Mouse (Mus musculus) heart, embryonic 15.5 days (tissue): ENCODE data around the gene St3gal3. TPM values are rescaled to one million over a fixed set of nuclear protein-coding genes. Genes with fewer than 3 reads are reported as not detected.

Experiments used
- ATAC-seq: fragments of 200-750 bp; cut with Nextera tagmentation; replicated peaks from 2 replicates; pipeline ENCODE4 v1.8.0; 2017; ENCODE audit warnings: low read depth, moderate TSS enrichment; ENCODE audit not compliant: insufficient number of reproducible peaks, insufficient read depth, low FRiP score
- H3K27ac ChIP-seq: fragments of 300-500 bp; sonication (generic); 2 replicates; pipeline ENCODE4 v1.5.1; 2015; ENCODE audit warnings: mild to moderate bottlenecking, inconsistent platforms
- H3K27me3 ChIP-seq: fragments of 300-500 bp; sonication (generic); 2 replicates; pipeline ENCODE4 v1.6.1; 2015; ENCODE audit warnings: inconsistent platforms
- H3K36me3 ChIP-seq: fragments of 300-500 bp; sonication (generic); 2 replicates; pipeline ENCODE4 v1.6.1; 2015; ENCODE audit warnings: mild to moderate bottlenecking, inconsistent platforms
- H3K4me1 ChIP-seq: fragments of 300-500 bp; sonication (generic); replicated peaks from 2 replicates; pipeline ENCODE4 v1.6.1; 2015; ENCODE audit warnings: inconsistent platforms
- H3K4me2 ChIP-seq: fragments of 300-500 bp; sonication (generic); 2 replicates; pipeline ENCODE4 v1.6.1; 2015; ENCODE audit warnings: inconsistent platforms, mild to moderate bottlenecking, moderate library complexity
- H3K4me3 ChIP-seq: fragments of 300-500 bp; sonication (generic); 2 replicates; pipeline ENCODE4 v1.5.1; 2015; ENCODE audit warnings: mild to moderate bottlenecking, inconsistent platforms
- H3K9ac ChIP-seq: fragments of 300-500 bp; sonication (generic); 2 replicates; pipeline ENCODE4 v1.6.1; 2015; ENCODE audit warnings: mild to moderate bottlenecking, inconsistent platforms
- H3K9me3 ChIP-seq: fragments of 300-500 bp; sonication (generic); replicated peaks from 2 replicates; pipeline ENCODE4 v1.6.1; 2016; ENCODE audit warnings: inconsistent platforms
- WGBS: fragments of 180-500 bp; shearing (Covaris S2); methylation state at CpG from one replicate; pipeline ENCODE4 v1.1.7; 2015; ENCODE audit warnings: mixed read lengths; 5-methylcytosine and 5-hydroxymethylcytosine counted together
- polyA plus RNA-seq: library from polyadenylated mRNA; unstranded; fragments of >200 nt; fragmentation: Nextera tagmentation; extraction: Ambion mirVana; gene quantifications from 2 replicates; pipeline ENCODE4 v1.2.1, GENCODE M21; 2015

St3gal3 gene
- polyA plus RNA-seq, 1 experiment from 2014 or later = 7.5 TPM

DNA sequence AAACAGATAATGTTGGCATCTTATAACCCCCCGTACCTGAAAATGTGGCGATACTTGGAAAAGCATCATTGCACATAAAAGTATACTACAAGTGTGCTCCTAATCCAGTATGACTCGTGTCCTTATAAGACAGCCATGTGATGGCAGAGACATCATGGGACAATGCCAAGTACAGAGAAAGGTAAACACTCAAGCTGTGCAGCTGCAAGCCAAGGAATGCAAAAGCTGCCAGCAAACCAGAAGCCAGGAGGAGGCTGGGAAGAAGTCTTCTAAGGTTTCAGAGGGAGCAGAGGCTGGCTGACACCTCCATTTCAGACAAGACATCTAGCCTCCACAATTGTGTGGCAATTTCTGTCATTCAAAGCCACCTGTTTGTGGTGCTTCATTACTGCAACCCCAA is 228.5 kb downstream of the St3gal3 start:
- Histone ChIP-seq H3K36me3 (peaks cover 35% of the 10 kb centered on the region), H3K27me3 (no peaks in the 10 kb centered on the region), H3K27ac (no peak overlapping the region), H3K9ac (no peak overlapping the region), H3K9me3 (no peaks in the 10 kb centered on the region), H3K4me3 (no peak overlapping the region), H3K4me2 (no peak overlapping the region), H3K4me1 (peaks cover 23% of the 10 kb centered on the region)
- no peak for ATAC-seq
- WGBS = 84% methylated on average over 3 of the region's 3 CpGs

- Histone ChIP-seq H3K4me3 (no peak overlapping the region), H3K4me1 (peaks cover 19% of the 10 kb centered on the region), H3K27ac (no peak overlapping the region), H3K27me3 (no peaks in the 10 kb centered on the region), H3K4me2 (no peak overlapping the region), H3K36me3 (peaks cover 50% of the 10 kb centered on the region), H3K9ac (no peak overlapping the region), H3K9me3 (no peaks in the 10 kb centered on the region)
- WGBS = 80% methylated on average over 8 of the region's 8 CpGs
- no peak for ATAC-seq
Observed at GRCm38 (mm10) chr4:117904761-117905160, 230.0 kb downstream of the St3gal3 start.

- H3K36me3 ChIP-seq = peaks cover 56% of the 10 kb centered on the region
- WGBS = 87% methylated on average over 10 of the region's 10 CpGs
Observed at GRCm38 (mm10) chr4:117904094-117904493, 230.6 kb downstream of the St3gal3 start.

GRCm38 (mm10) chr4:117898111-117898510 is 236.6 kb downstream of the St3gal3 start:
- Histone ChIP-seq H3K9me3 (no peaks in the 10 kb centered on the region), H3K4me3 (no peak overlapping the region), H3K36me3 (peaks cover 71% of the 10 kb centered on the region), H3K27me3 (no peaks in the 10 kb centered on the region), H3K4me1 (no peaks in the 10 kb centered on the region), H3K9ac (no peak overlapping the region), H3K4me2 (no peak overlapping the region), H3K27ac (no peak overlapping the region)
- WGBS = 70% methylated on average over 3 of the region's 3 CpGs
- ATAC-seq = no peak

More at GRCm38 (mm10) chr4:117904094-117904493, 230.6 kb downstream of the St3gal3 start:
- no peak for ATAC-seq
- H3K4me1 ChIP-seq = peaks cover 13% of the 10 kb centered on the region
- no peak overlapping the region for H3K9ac ChIP-seq
- H3K27ac ChIP-seq = no peak overlapping the region
- no peaks in the 10 kb centered on the region for H3K27me3 ChIP-seq
- H3K4me3 ChIP-seq = no peak overlapping the region
- no peak overlapping the region for H3K4me2 ChIP-seq
- no peaks in the 10 kb centered on the region for H3K9me3 ChIP-seq

- no peak for ATAC-seq
- no peak overlapping the region for H3K27ac ChIP-seq
- WGBS = 96% methylated on average over 6 of the region's 6 CpGs
Observed at GRCm38 (mm10) chr4:117896031-117896430, 238.7 kb downstream of the St3gal3 start.

DNA sequence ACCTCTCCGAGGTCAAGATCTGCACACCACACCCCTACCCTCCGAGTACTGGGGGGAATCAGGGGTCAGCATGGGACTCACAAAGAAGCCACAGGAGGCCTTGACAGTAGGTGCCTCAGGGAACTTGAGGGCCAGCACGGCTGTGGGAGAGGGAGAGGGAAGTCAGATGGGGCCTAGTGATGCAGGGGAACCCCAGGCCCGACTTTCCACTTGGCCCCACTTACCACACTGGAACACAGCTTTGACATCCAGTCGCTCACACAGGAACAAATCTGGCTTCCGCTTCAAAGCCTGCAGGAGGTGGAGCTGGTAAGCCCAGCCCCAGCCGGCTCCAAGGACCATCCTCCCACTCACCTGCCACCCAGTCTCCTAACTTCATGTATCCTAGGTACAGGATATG is 239.4 kb downstream of the St3gal3 start:
- WGBS = 80% methylated on average over 7 of the region's 7 CpGs
- no peak overlapping the region for H3K27ac ChIP-seq
- H3K4me1 ChIP-seq = peaks cover 12% of the 10 kb centered on the region
- no peaks in the 10 kb centered on the region for H3K27me3 ChIP-seq
- ATAC-seq = no peak
- peaks cover 43% of the 10 kb centered on the region for H3K36me3 ChIP-seq
- H3K9me3 ChIP-seq = no peaks in the 10 kb centered on the region
- no peak overlapping the region for H3K4me2 ChIP-seq
- H3K4me3 ChIP-seq = no peak overlapping the region
- no peak overlapping the region for H3K9ac ChIP-seq

More at GRCm38 (mm10) chr4:117896031-117896430, 238.7 kb downstream of the St3gal3 start:
- H3K4me3 ChIP-seq = no peak overlapping the region
- H3K4me2 ChIP-seq = no peak overlapping the region
- no peaks in the 10 kb centered on the region for H3K27me3 ChIP-seq
- H3K9me3 ChIP-seq = no peaks in the 10 kb centered on the region
- H3K36me3 ChIP-seq = peaks cover 50% of the 10 kb centered on the region
- no peak overlapping the region for H3K9ac ChIP-seq
- H3K4me1 ChIP-seq = peaks cover 8% of the 10 kb centered on the region

DNA sequence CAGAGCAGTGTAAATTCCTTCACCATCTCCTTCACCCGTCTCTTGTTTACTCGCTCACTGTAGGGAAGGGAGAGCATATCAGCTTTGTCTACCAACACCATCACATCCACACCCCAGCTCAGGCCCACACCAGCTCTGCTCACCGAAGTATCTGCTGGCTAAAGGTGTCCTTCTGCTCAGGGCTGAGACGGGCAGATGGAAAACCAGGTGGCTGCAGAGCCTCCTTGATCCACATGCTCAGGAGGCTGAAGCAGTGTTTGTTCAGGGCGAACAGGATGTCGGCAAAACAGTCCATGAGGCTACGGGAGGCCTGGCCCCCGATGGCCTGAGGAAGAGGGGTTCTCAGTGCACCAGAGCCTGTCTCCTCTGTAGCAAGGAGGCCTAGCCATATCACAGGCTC is 240.1 kb downstream of the St3gal3 start:
- Histone ChIP-seq H3K9ac (no peak overlapping the region), H3K36me3 (peaks cover 41% of the 10 kb centered on the region), H3K27ac (no peak overlapping the region), H3K4me1 (peaks cover 12% of the 10 kb centered on the region), H3K4me2 (no peak overlapping the region), H3K4me3 (no peak overlapping the region), H3K9me3 (no peaks in the 10 kb centered on the region), H3K27me3 (no peaks in the 10 kb centered on the region)
- ATAC-seq = no peak
- 85% methylated on average over 8 of the region's 8 CpGs for WGBS

- peaks cover 29% of the 10 kb centered on the region for H3K36me3 ChIP-seq
Observed at GRCm38 (mm10) chr4:117893376-117893775, 241.3 kb downstream of the St3gal3 start.

DNA sequence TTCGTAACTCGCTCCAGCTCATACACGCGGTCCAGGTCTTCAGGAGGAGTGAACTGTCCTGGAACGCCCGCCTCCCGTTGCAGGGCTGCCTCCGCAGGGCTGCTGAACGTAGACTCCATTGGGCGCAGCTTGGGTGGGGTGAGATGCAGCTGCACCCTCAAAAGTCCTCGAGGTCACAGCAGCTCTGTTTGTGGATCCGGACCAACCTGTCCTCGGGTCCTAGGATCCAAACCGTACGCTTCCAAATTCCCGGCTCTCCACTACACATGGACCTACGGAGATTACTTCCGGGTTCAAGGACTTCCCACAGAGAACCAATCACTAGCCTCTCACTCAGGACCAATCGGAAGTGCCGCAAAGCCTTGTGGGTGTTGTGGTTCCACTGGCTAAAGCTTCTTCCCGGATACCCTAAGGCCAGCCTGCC is 243.0 kb downstream of the St3gal3 start, which contains the start of gene Dph2:
Dph2 (minus strand) TSS at position 295 of the 424 bp plus-strand sequence.
- peak within 1 kb of the TSS; percentile 88 for H3K4me2 ChIP-seq
- WGBS = under 1% methylated on average over 21 of the region's 21 CpGs
- H3K27ac ChIP-seq = no peak within 1 kb of the TSS
- H3K4me3 ChIP-seq = peak within 1 kb of the TSS; percentile 87
- peak; percentile 72 for ATAC-seq
- peaks cover 14% of the 10 kb centered on the region for H3K36me3 ChIP-seq
- no peaks in the 10 kb centered on the region for H3K9me3 ChIP-seq
- peak within 1 kb of the TSS; percentile 54 for H3K9ac ChIP-seq
- H3K27me3 ChIP-seq = no peaks in the 10 kb centered on the region
- H3K4me1 ChIP-seq = peaks cover 16% of the 10 kb centered on the region

More at GRCm38 (mm10) chr4:117893376-117893775, 241.3 kb downstream of the St3gal3 start:
- Histone ChIP-seq H3K9ac (no peak overlapping the region), H3K4me1 (peaks cover 12% of the 10 kb centered on the region), H3K4me3 (no peak overlapping the region), H3K27ac (no peak overlapping the region), H3K27me3 (no peaks in the 10 kb centered on the region), H3K4me2 (no peak overlapping the region), H3K9me3 (no peaks in the 10 kb centered on the region)
- no peak for ATAC-seq
- 17% methylated on average over 9 of the region's 9 CpGs for whole genome bisulfite sequencing

DNA sequence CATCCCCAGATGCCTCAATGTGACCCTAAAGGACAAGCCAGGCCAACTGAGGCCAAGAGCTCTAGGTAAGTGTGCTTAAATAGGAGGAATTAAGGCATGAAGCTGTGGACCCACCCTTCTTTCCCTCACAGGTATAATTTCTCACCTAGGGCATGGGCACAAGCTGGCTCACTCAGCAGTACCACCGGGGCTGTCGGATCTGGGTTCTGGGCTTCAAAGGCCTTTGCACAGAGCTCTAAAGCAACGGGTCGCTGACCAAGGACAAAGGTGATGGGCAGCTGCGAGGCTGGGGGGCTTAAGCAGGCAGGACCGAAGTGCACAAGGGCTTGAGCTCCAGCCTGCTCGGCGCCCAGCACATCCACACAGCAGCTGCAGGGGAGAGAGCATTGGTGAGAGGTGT is 244.0 kb downstream of the St3gal3 start:
- Histone ChIP-seq H3K4me3 (peak overlapping the region; percentile 87), H3K4me2 (peak overlapping the region; percentile 88), H3K9me3 (no peaks in the 10 kb centered on the region), H3K9ac (no peak overlapping the region), H3K27ac (no peak overlapping the region), H3K36me3 (peaks cover 9% of the 10 kb centered on the region), H3K27me3 (no peaks in the 10 kb centered on the region), H3K4me1 (peaks cover 26% of the 10 kb centered on the region)
- no peak for ATAC-seq
- WGBS = 86% methylated on average over 8 of the region's 8 CpGs

- WGBS = 90% methylated on average over 14 of the region's 14 CpGs
- Histone ChIP-seq H3K4me3 (no peak overlapping the region), H3K27ac (no peak overlapping the region), H3K4me2 (no peak overlapping the region), H3K27me3 (no peaks in the 10 kb centered on the region), H3K9me3 (no peaks in the 10 kb centered on the region), H3K36me3 (peaks cover 16% of the 10 kb centered on the region), H3K4me1 (peaks cover 27% of the 10 kb centered on the region), H3K9ac (no peak overlapping the region)
- ATAC-seq = no peak
Observed at GRCm38 (mm10) chr4:117890031-117890430, 244.7 kb downstream of the St3gal3 start.

- H3K27ac ChIP-seq = no peak overlapping the region
- H3K9me3 ChIP-seq = no peaks in the 10 kb centered on the region
- no peak overlapping the region for H3K4me3 ChIP-seq
- no peak overlapping the region for H3K9ac ChIP-seq
- H3K4me1 ChIP-seq = peaks cover 27% of the 10 kb centered on the region
- H3K4me2 ChIP-seq = no peak overlapping the region
- no peak for ATAC-seq
- peaks cover 21% of the 10 kb centered on the region for H3K36me3 ChIP-seq
- 80% methylated on average over 15 of the region's 15 CpGs for WGBS
- H3K27me3 ChIP-seq = no peaks in the 10 kb centered on the region
Observed at GRCm38 (mm10) chr4:117889471-117889870, 245.2 kb downstream of the St3gal3 start.
